Mouse (Mus musculus): ENCODE data around the gene Prdm4. TPM values are rescaled to one million over a fixed set of nuclear protein-coding genes. Genes with fewer than 3 reads are reported as not detected.

The Prdm4 gene
- polyA plus RNA-seq, 1 experiment from 2014 or later, result 19.1 TPM

Other genes with a start within 250 kb of the Prdm4 start
- gene Pwp1, start 87.6 kb downstream of the Prdm4 start, polyA plus RNA-seq (2015; fragmentation: Nextera tagmentation; extraction: Ambion mirVana), result 82.6 and 86.8 TPM in 2 replicates
- 0.33 and 0.66 TPM in 2 replicates for gene Ascl4, start 10.5 kb upstream of the Prdm4 start, polyA plus RNA-seq (2015; fragmentation: Nextera tagmentation; extraction: Ambion mirVana)
- 219 and 222 TPM in 2 replicates for gene Rtcb, start 40.7 kb upstream of the Prdm4 start, polyA plus RNA-seq (2015; fragmentation: Nextera tagmentation; extraction: Ambion mirVana)
- gene Bpifc, start 94.8 kb upstream of the Prdm4 start, polyA plus RNA-seq (2015; fragmentation: Nextera tagmentation; extraction: Ambion mirVana), result 0.42 and 0.47 TPM in 2 replicates
- 33.3 and 33.5 TPM in 2 replicates for gene Fbxo7, start 104.8 kb upstream of the Prdm4 start, polyA plus RNA-seq (2015; fragmentation: Nextera tagmentation; extraction: Ambion mirVana)